Mouse (Mus musculus): Measurements from ENCODE around the gene Gabra6. TPM values are rescaled to one million over a fixed set of nuclear protein-coding genes. Genes with fewer than 3 reads are reported as not detected.

Gabra6 gene
- polyA plus RNA-seq, 1 experiment = not detected

GRCm38 (mm10) chr11:42317985-42318384, 2.9 kb downstream of the Gabra6 start:
- no peak for TF ChIP-seq CTCF (conservative IDR thresholded peaks at IDR 0.05; ENCODE audit: insufficient read depth, insufficient read length, low read depth, low read length)
- no peak for TF ChIP-seq POLR2A (IDR thresholded peaks at IDR 0.05; ENCODE audit: low read depth, low read length)
- Histone ChIP-seq H3K4me1 (ENCODE audit: control insufficient read depth, insufficient read depth, low read length) (no peaks in the 10 kb centered on the region), H3K4me3 (ENCODE audit: insufficient read depth, low read depth, low read length) (no peak overlapping the region), H3K27ac (ENCODE audit: insufficient read depth, low read depth, low read length) (no peak overlapping the region), H3K27me3 (replicated peaks; ENCODE audit: control insufficient read depth, insufficient read depth, low read length) (no peaks in the 10 kb centered on the region), H3K36me3 (ENCODE audit: control insufficient read depth, insufficient read depth, low read length) (no peaks in the 10 kb centered on the region)
- no peak for DNase-seq
- WGBS = 65% methylated on average over 3 of the region's 3 CpGs

GRCm38 (mm10) chr11:42314850-42315249, 6.0 kb downstream of the Gabra6 start:
- WGBS = 18% methylated on average over 6 of the region's 6 CpGs
- H3K4me1 ChIP-seq (ENCODE audit: control insufficient read depth, insufficient read depth, low read length) = no peaks in the 10 kb centered on the region
- DNase-seq = no peak
- H3K27me3 ChIP-seq (replicated peaks; ENCODE audit: control insufficient read depth, insufficient read depth, low read length) = no peaks in the 10 kb centered on the region
- no peaks in the 10 kb centered on the region for H3K36me3 ChIP-seq (ENCODE audit: control insufficient read depth, insufficient read depth, low read length)
- TF ChIP-seq POLR2A (IDR thresholded peaks at IDR 0.05; ENCODE audit: low read depth, low read length) (no peak), CTCF (conservative IDR thresholded peaks at IDR 0.05; ENCODE audit: insufficient read depth, insufficient read length, low read depth, low read length) (no peak)
- H3K4me3 ChIP-seq (ENCODE audit: insufficient read depth, low read depth, low read length) = no peak overlapping the region
- H3K27ac ChIP-seq (ENCODE audit: insufficient read depth, low read depth, low read length) = no peak overlapping the region

GRCm38 (mm10) chr11:42310892-42311291, 10.0 kb downstream of the Gabra6 start:
- no peaks in the 10 kb centered on the region for H3K27me3 ChIP-seq (replicated peaks; ENCODE audit: control insufficient read depth, insufficient read depth, low read length)
- H3K4me3 ChIP-seq (ENCODE audit: insufficient read depth, low read depth, low read length) = no peak overlapping the region
- 69% methylated on average over 1 of the region's 1 CpGs for WGBS
- H3K27ac ChIP-seq (ENCODE audit: insufficient read depth, low read depth, low read length) = no peak overlapping the region
- H3K4me1 ChIP-seq (ENCODE audit: control insufficient read depth, insufficient read depth, low read length) = no peaks in the 10 kb centered on the region
- H3K36me3 ChIP-seq (ENCODE audit: control insufficient read depth, insufficient read depth, low read length) = no peaks in the 10 kb centered on the region
- no peak for DNase-seq
- TF ChIP-seq POLR2A (IDR thresholded peaks at IDR 0.05; ENCODE audit: low read depth, low read length) (no peak), CTCF (conservative IDR thresholded peaks at IDR 0.05; ENCODE audit: insufficient read depth, insufficient read length, low read depth, low read length) (no peak)

DNA sequence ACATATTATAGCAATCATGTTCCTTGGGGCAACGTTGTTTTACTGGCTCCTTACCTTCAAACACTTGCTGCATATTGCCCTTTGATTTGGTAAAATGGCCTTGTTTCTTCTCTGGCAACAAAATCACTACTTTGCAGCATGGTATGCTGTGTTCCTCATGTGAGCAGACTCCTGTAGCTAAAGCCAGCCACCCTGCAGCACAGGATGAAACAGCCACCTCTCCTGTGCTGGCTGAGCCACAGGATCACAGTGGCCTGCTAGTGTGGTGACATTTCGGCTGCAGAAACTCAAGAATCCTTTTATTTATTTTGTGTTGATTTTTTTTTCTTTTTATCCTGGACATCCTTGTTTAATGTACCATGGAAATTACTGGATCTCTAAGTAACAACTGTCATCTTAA, 11.8 kb downstream of the Gabra6 start:
- H3K4me3 ChIP-seq (ENCODE audit: insufficient read depth, low read depth, low read length) = no peak overlapping the region
- no peaks in the 10 kb centered on the region for H3K36me3 ChIP-seq (ENCODE audit: control insufficient read depth, insufficient read depth, low read length)
- TF ChIP-seq POLR2A (IDR thresholded peaks at IDR 0.05; ENCODE audit: low read depth, low read length) = no peak
- no peak for TF ChIP-seq CTCF (conservative IDR thresholded peaks at IDR 0.05; ENCODE audit: insufficient read depth, insufficient read length, low read depth, low read length)
- H3K27me3 ChIP-seq (replicated peaks; ENCODE audit: control insufficient read depth, insufficient read depth, low read length) = no peaks in the 10 kb centered on the region
- H3K27ac ChIP-seq (ENCODE audit: insufficient read depth, low read depth, low read length) = no peak overlapping the region
- 58% methylated on average over 2 of the region's 2 CpGs for WGBS
- H3K4me1 ChIP-seq (ENCODE audit: control insufficient read depth, insufficient read depth, low read length) = no peaks in the 10 kb centered on the region
- no peak for DNase-seq

- Histone ChIP-seq H3K36me3 (ENCODE audit: control insufficient read depth, insufficient read depth, low read length) (no peaks in the 10 kb centered on the region), H3K4me3 (ENCODE audit: insufficient read depth, low read depth, low read length) (no peak overlapping the region), H3K27ac (ENCODE audit: insufficient read depth, low read depth, low read length) (no peak overlapping the region), H3K27me3 (replicated peaks; ENCODE audit: control insufficient read depth, insufficient read depth, low read length) (no peaks in the 10 kb centered on the region), H3K4me1 (ENCODE audit: control insufficient read depth, insufficient read depth, low read length) (no peaks in the 10 kb centered on the region)
- 60% methylated on average over 1 of the region's 1 CpGs for WGBS
- no peak for DNase-seq
- TF ChIP-seq POLR2A (IDR thresholded peaks at IDR 0.05; ENCODE audit: low read depth, low read length) (no peak), CTCF (conservative IDR thresholded peaks at IDR 0.05; ENCODE audit: insufficient read depth, insufficient read length, low read depth, low read length) (no peak)
Observed at GRCm38 (mm10) chr11:42306095-42306494, 14.8 kb downstream of the Gabra6 start.

DNA sequence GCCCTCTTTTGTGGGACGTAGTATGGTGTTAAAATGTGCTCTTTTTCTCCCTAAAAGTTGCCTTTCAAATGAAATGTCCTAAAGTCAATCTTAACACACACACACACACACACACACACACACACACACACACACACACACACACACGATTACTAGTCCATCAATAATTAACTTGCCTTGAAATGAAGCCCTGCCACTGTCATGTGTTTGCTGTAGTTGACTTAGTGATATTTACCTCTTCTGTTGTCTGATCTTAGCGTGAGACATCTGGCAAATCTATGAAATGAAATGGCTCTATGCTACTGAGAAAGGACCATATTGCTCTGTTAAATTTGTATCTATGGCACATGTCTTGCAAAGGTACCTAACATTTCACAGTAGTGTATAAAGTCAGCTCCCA, 61.9 kb downstream of the Gabra6 start:
- H3K4me3 ChIP-seq (ENCODE audit: insufficient read depth, low read depth, low read length) = no peak overlapping the region
- H3K36me3 ChIP-seq (ENCODE audit: control insufficient read depth, insufficient read depth, low read length) = no peaks in the 10 kb centered on the region
- DNase-seq = no peak
- H3K4me1 ChIP-seq (ENCODE audit: control insufficient read depth, insufficient read depth, low read length) = no peaks in the 10 kb centered on the region
- WGBS = 52% methylated on average over 3 of the region's 3 CpGs
- no peaks in the 10 kb centered on the region for H3K27me3 ChIP-seq (replicated peaks; ENCODE audit: control insufficient read depth, insufficient read depth, low read length)
- no peak overlapping the region for H3K27ac ChIP-seq (ENCODE audit: insufficient read depth, low read depth, low read length)
- TF ChIP-seq CTCF (conservative IDR thresholded peaks at IDR 0.05; ENCODE audit: insufficient read depth, insufficient read length, low read depth, low read length) (no peak), POLR2A (IDR thresholded peaks at IDR 0.05; ENCODE audit: low read depth, low read length) (no peak)

Other genes with a start within 250 kb of the Gabra6 start
- 0.14 TPM in 1 of 2 replicates, not detected in the other for gene Gabra1, start 138.1 kb downstream of the Gabra6 start, polyA plus RNA-seq (2012; rRNA removed)
- gene Gabrb2, start 98.7 kb upstream of the Gabra6 start, polyA plus RNA-seq (2012; rRNA removed) = not detected in 2 replicates